12 mouse cellular contexts compared by ENCODE assay signal in the genomic region with DNA sequence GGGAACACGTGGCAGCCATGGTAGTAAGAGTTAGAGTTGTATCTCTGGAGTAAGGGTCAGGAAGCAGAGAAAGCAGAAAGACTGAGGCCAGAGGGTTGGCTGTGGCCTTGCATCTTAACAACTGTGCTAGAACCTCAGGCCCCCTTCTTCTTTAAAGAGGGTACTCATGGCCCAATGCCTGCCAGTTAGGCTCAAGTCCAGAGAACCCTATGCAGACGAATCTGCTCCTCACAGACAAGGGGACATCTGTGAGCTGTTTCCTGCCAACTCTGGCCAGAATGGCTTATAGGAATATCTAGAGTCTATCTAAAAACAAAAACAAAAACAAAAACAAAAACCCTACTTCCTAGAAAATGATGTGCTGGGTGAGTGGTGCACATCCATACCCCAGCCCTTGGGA.
"Had no signal": no experiment of that assay in that cellular context is flagged by ENCODE, and none has a peak within 500 bp of the region (broad histone marks: within the 10 kb centered on the region; RNA-seq: fewer than 3 reads in every experiment).

No protein-coding gene starts in this region.

- DNase-seq: left cerebral cortex, postnatal 4 days; liver; liver, embryonic 13.5 days; liver, postnatal 0 days; lung, adult 18-20 months; lung, adult 2 months; lung, embryonic 14.5 days; lung, postnatal 10 days; lung, postnatal 14 days; lung, postnatal 36 days; lung, postnatal 4 days; midbrain, embryonic 14.5 days had no signal
